Mouse (Mus musculus) activated CD4-positive, CD25-positive, alpha-beta regulatory T cell, adult 4 months (primary cell): Measurements from ENCODE around the gene Car9. TPM values are rescaled to one million over a fixed set of nuclear protein-coding genes. Genes with fewer than 3 reads are reported as not detected.
"Not testable (repeated sequence)": the region's sequence is repeated elsewhere in the genome, so short reads cannot be mapped to it uniquely, and the experiment has no call there.

Source experiments
- ATAC-seq: one replicate; pipeline ENCODE4 v1.8.0; 2017
- polyA plus RNA-seq, 2 experiments: library from polyadenylated mRNA; unstranded; fragments of 100-300 nt; shearing (Covaris generic); gene quantifications; one replicate each; pipeline ENCODE4 v1.2.1; 2017

Gene Car9
- polyA plus RNA-seq, 2 experiments from 2014 or later: 0.73 TPM; not detected in 1

GRCm38 (mm10) chr4:43530081-43530501 lies 23.3 kb downstream of the Car9 start:
- no peak for ATAC-seq

GRCm38 (mm10) chr4:43530581-43530980 lies 23.8 kb downstream of the Car9 start:
- ATAC-seq: peak; percentile 66

- no peak for ATAC-seq
Observed at GRCm38 (mm10) chr4:43533270-43533669, 26.5 kb downstream of the Car9 start.

- no peak for ATAC-seq
Observed at GRCm38 (mm10) chr4:43535628-43536027, 28.9 kb downstream of the Car9 start.

- ATAC-seq: no peak
Observed at GRCm38 (mm10) chr4:43536031-43536430, 29.3 kb downstream of the Car9 start.

- no peak for ATAC-seq
Observed at GRCm38 (mm10) chr4:43542044-43542443, 35.3 kb downstream of the Car9 start.

GRCm38 (mm10) chr4:43546375-43547047 lies 39.7 kb downstream of the Car9 start:
- no peak for ATAC-seq

- no peak for ATAC-seq
Observed at GRCm38 (mm10) chr4:43547160-43547559, 40.4 kb downstream of the Car9 start.

GRCm38 (mm10) chr4:43549055-43549454 lies 42.3 kb downstream of the Car9 start:
- ATAC-seq: no peak

GRCm38 (mm10) chr4:43551854-43552253 lies 45.1 kb downstream of the Car9 start:
- ATAC-seq: not testable (repeated sequence)

GRCm38 (mm10) chr4:43552437-43552836 lies 45.7 kb downstream of the Car9 start:
- no peak for ATAC-seq

GRCm38 (mm10) chr4:43553891-43554290 lies 47.1 kb downstream of the Car9 start:
- no peak for ATAC-seq

- ATAC-seq: no peak
Observed at GRCm38 (mm10) chr4:43555926-43556325, 49.2 kb downstream of the Car9 start.

- no peak for ATAC-seq
Observed at GRCm38 (mm10) chr4:43558028-43558630, 51.4 kb downstream of the Car9 start.

- peak; percentile 41 for ATAC-seq
Observed at GRCm38 (mm10) chr4:43558631-43559356, 52.0 kb downstream of the Car9 start.

- no peak for ATAC-seq
Observed at GRCm38 (mm10) chr4:43559519-43560242, 52.9 kb downstream of the Car9 start.

GRCm38 (mm10) chr4:43560243-43560611 lies 53.5 kb downstream of the Car9 start:
- ATAC-seq: no peak

- no peak for ATAC-seq
Observed at GRCm38 (mm10) chr4:43560976-43561375, 54.2 kb downstream of the Car9 start.

GRCm38 (mm10) chr4:43561436-43561996 lies 54.8 kb downstream of the Car9 start:
- no peak for ATAC-seq

GRCm38 (mm10) chr4:43561997-43562768 lies 55.4 kb downstream of the Car9 start, which contains the start of the genes Creb3 and Tln1:
TSS of gene Creb3 (plus strand) at chr4:43562332.
TSS of gene Tln1 (minus strand) at chr4:43562691.
- peak; percentile 76 for ATAC-seq

- ATAC-seq: peak; percentile 13
Observed at GRCm38 (mm10) chr4:43562769-43563600, 56.2 kb downstream of the Car9 start.
